Mouse (Mus musculus): ENCODE data around the gene Gm3417.
"Not testable (repeated sequence)": the region's sequence is repeated elsewhere in the genome, so short reads cannot be mapped to it uniquely, and the experiment has no call there.

DNA sequence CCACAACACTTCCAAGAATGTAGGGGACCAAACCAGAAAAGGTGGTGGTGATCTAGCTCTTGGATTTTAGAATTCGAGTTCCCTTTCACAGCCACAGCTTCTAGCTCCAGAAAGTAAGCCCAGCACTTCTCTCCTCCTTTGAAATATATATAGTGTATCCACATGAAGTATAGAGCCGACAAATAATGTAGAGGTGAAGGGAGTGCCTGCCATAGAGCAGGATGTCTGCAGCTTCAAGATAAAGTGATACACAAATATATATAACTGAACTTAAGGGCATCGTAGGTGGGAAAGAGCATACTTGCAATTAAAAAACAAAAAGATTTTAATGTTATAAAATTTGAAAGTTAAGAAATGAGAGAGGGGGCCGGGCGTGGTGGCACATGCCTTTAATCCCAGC is 15.6 kb upstream of the Gm3417 start:
- TF ChIP-seq POLR2A (IDR thresholded peaks at IDR 0.05; ENCODE audit: low read depth, low read length); CTCF (conservative IDR thresholded peaks at IDR 0.05; ENCODE audit: insufficient read depth, insufficient read length, low read depth, low read length): not testable (repeated sequence)

Data from kidney, adult 2 months (tissue).